Mouse (Mus musculus): ENCODE measurements around the gene Prelid3b.

GRCm38 (mm10) chr2:174445018-174445417, 27.9 kb downstream of the Prelid3b start:
- TF ChIP-seq CTCF (conservative IDR thresholded peaks at IDR 0.05; ENCODE audit: insufficient read depth, insufficient read length, low read depth, low read length) (no peak), POLR2A (IDR thresholded peaks at IDR 0.05; ENCODE audit: low read depth, low read length) (no peak)
